Mouse (Mus musculus): ENCODE data around the gene Golga4. TPM values are rescaled to one million over a fixed set of nuclear protein-coding genes. Genes with fewer than 3 reads are reported as not detected.

Golga4 gene
- total RNA-seq (2021) = 100 to 1,000 TPM in 1 of 2 experiments, 10 to 100 TPM in 1; 99.9 to 110 TPM
- long read RNA-seq, experiment 1, full-length matches to known transcripts = 1 of 6 reads
- long read RNA-seq, experiment 1, partial matches to known transcripts = 4 of 6 reads
- long read RNA-seq, experiment 1, other reads (novel, unspliced or antisense) = 1 of 6 reads
- long read RNA-seq, experiment 2, transcript Golga4-206 (14 exons, 2,858 nt) = major isoform, 26 of 133 reads
- long read RNA-seq, experiment 2, partial matches to known transcripts = 47 of 133 reads
- long read RNA-seq, experiment 2, other reads (novel, unspliced or antisense) = 60 of 133 reads

DNA sequence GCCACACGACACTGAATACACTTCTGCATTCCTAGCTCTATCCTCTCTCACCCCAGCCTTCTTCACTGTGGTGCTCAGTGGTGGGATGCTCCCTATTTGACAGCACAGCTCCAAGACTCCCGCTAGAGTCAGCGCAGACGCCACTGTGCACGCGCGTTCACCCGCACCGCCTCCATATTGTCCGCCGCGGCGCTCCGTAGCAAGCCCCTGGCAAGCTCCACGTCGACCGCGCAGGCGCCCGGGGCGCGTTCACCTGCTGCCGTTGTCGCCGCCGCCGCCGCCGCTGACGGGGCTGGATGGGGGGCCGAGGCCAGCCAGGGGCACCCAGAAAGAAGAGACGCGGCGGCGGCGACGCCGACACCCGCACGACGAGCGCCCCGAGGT, at the start of gene Golga4:
Gene Golga4 (plus strand): TSS at position 248 of the 384 bp plus-strand sequence.
- DNase-seq (ENCODE audit: low spot score in 2 of 2) = peak; percentile 79 to 80

DNA sequence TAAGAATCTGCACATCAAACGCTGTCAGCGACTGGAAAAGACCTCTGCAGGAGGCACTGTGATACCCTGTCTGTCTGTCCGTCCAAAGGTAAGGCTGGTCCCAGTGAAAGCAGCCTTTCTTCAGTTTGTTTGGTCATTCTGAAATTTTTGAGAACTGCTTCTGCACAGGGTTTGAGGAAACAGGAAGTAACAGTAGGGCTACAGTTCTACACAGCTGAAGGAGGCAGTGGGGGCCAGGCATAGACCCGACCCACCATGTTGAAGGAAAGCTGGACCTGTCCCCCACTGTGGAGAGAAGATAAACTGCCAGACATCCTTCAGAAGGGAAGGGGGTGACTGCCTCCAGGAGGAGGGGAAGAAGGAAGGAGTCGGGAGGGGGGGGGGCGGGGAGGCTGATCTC, 49.7 kb upstream of the Golga4 start:
- no peak for DNase-seq (ENCODE audit: low spot score in 2 of 2)

DNA sequence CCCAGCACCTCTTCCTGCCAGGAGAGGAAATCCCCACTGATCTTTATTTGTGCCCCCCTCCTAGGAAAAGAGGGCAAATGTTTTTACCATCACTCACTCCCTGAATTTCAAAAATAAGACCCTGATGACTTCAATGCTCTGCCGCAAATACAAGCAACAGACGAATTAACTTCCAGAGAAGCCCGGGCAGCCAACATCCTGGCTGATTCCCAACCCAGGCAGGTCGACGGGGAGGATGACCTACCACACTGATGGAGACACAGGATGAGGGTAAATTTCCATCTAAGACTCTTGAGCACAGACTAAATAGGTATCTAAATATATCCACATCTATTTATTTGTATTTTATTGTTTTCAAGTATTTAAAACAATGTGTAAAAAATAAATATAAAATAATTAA, 48.0 kb upstream of the Golga4 start:
- no peak for DNase-seq (ENCODE audit: low spot score in 2 of 2)

- DNase-seq (ENCODE audit: low spot score in 2 of 2) = no peak
Measured at GRCm38 (mm10) chr9:118464031-118464430, 42.0 kb upstream of the Golga4 start.

- DNase-seq (ENCODE audit: low spot score in 2 of 2) = no peak
Measured at GRCm38 (mm10) chr9:118468301-118468700, 37.8 kb upstream of the Golga4 start.

DNA sequence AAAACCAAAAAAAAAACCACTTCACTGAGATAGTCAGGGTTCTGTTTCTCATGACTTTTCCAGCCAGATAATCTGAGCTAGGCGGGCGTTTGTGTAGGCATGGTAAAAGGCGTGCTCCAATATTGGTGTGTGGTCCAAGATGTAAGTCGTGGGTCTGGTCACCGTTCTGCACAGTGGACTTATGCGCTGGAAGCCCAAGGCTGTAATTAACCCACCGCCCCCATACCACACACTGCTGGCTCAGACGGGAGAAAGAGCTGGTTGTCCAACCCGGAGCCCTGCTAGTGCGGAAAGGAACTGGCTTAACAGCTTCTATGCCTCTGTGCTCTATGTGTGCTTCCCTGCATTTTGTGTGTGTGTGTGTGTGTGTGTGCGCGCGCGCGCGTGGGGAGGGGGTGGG, 36.8 kb upstream of the Golga4 start:
- no peak for DNase-seq (ENCODE audit: low spot score in 2 of 2)

GRCm38 (mm10) chr9:118471296-118471695, 34.8 kb upstream of the Golga4 start:
- DNase-seq (ENCODE audit: low spot score in 2 of 2) = no peak

GRCm38 (mm10) chr9:118476211-118476765, 29.8 kb upstream of the Golga4 start:
- no peak for DNase-seq (ENCODE audit: low spot score in 2 of 2)

- no peak for DNase-seq (ENCODE audit: low spot score in 2 of 2)
Measured at GRCm38 (mm10) chr9:118476766-118477271, 29.2 kb upstream of the Golga4 start.

DNA sequence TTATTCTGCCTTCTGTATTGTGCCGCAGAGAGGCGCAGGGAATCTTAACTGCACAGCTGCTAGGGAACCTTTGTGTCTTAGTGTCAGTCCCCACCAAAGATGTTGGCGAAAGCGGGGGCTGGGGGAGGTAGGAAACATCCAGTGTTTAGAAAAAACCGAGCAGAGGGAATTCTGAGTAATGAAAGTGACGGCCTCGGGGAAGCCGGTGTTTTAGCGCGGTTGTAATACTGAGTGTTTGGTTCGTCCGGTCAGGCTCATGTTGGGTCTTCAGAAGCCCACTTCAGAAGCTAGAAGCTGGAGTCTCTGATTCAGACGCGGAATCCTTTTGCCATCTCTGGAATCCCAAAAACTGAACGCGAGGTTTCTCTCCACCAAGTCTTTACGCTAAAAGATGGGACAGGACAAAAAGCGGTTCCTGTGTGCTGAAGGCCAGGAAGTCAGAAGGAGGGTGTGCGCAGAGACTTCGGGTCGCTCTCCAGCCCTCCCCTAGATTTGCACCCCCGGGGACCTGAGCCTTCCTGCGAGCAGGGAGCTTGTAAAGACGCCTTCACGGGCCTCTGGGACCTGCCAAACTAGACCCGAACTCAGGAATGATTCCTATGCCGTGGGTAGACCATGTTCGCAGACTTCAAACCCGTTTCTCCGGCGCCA, 28.7 kb upstream of the Golga4 start:
- no peak for DNase-seq (ENCODE audit: low spot score in 2 of 2)

- no peak for DNase-seq (ENCODE audit: low spot score in 2 of 2)
Measured at GRCm38 (mm10) chr9:118477961-118478360, 28.1 kb upstream of the Golga4 start, which contains the start of gene Eomes. TSS of gene Eomes (plus strand) at chr9:118478212.

DNA sequence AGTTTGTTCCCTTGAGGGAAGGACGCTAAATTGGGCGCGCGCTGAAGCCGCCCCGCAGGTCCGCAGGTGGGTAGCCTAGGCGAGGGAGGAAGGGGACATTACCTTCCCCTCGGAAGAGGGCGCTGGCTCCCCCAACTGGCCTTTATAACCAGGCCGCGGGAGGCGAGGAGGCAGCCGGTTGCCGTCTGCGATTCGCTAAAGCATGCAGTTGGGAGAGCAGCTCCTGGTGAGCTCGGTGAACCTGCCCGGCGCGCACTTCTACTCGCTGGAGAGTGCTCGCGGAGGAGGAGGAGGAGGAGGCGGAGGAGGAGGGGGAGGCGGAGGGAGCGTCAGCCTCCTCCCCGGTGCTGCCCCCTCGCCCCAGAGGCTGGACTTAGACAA, 27.6 kb upstream of the Golga4 start:
- DNase-seq (ENCODE audit: low spot score in 2 of 2) = no peak

DNA sequence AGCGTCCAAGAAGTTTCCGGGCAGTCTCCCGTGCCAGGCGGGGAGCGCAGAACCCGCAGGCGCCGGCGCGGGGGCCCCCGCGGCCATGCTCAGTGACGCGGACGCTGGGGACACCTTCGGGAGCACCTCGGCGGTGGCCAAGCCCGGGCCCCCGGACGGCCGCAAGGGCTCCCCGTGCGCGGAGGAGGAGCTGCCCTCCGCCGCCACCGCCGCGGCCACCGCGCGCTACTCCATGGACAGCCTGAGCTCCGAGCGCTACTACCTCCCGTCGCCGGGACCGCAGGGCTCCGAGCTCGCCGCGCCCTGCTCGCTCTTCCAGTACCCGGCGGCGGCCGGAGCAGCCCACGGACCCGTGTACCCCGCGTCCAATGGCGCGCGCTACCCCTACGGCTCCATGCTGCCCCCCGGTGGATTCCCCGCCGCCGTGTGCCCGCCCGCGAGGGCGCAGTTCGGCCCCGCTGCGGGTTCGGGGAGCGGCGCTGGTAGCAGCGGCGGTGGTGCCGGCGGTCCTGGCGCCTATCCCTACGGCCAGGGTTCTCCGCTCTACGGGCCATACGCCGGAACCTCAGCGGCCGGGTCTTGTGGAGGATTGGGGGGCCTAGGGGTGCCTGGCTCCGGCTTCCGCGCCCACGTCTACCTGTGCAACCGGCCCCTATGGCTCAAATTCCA, 27.1 kb upstream of the Golga4 start:
- DNase-seq (ENCODE audit: low spot score in 2 of 2) = no peak

GRCm38 (mm10) chr9:118479508-118480291, 26.4 kb upstream of the Golga4 start:
- no peak for DNase-seq (ENCODE audit: low spot score in 2 of 2)

DNA sequence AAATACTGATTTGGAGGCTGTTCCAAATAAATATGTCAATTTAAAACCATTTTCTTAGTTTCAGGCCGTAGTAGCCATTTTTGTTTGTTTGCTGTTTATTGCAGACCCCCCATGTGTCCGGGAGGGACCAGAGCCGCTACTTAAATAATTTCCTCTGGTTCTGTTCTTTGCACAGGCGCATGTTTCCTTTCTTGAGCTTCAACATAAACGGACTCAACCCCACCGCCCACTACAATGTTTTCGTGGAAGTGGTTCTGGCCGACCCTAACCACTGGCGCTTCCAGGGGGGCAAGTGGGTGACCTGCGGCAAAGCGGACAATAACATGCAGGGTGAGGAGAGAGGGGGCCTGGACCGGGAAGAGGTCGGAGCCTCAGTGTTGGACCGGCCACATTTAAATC, 25.8 kb upstream of the Golga4 start:
- DNase-seq (ENCODE audit: low spot score in 2 of 2) = no peak

- no peak for DNase-seq (ENCODE audit: low spot score in 2 of 2)
Measured at GRCm38 (mm10) chr9:118482210-118482609, 23.9 kb upstream of the Golga4 start.

GRCm38 (mm10) chr9:118486361-118487095, 19.5 kb upstream of the Golga4 start:
- DNase-seq (ENCODE audit: low spot score in 2 of 2) = no peak

DNA sequence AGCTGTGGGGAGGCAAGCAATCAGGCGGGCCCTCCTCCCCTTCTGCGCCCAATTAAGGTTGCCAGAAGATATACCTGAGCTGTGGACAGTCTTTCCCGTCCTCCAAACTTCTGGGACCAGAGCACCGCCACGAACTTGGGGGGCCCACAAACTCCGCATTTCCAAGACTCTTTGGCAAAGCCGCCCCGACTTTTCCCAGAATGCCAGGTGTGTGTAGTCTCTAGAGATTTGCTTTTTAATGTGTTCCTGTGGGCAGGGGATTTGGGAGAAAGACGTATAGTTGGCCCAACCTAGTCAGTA, 19.0 kb upstream of the Golga4 start:
- no peak for DNase-seq (ENCODE audit: low spot score in 2 of 2)

DNA sequence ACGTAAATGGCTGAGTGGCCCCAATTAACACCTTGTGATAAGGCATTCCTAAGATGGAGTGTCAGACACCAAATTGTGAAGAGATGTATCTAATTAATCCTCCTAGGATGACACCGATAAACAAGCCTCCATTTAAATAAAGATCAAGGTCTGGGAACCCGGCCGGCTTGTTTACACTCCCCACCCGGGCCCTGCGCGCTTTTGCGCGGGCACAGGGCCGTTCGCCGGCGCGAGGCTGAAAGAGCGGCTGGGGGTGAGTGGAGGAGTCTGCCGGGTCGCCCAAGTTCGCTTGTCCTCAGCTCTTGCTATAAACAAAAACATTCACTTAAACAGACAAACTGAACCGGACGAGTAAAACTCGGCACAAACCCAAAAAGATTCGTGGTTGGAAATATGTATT, 18.4 kb upstream of the Golga4 start:
- no peak for DNase-seq (ENCODE audit: low spot score in 2 of 2)

GRCm38 (mm10) chr9:118488138-118488895, 17.8 kb upstream of the Golga4 start:
- no peak for DNase-seq (ENCODE audit: low spot score in 2 of 2)
